Mouse (Mus musculus): Measurements from ENCODE around the gene Rnf212b.

- no peak for TF ChIP-seq CTCF (IDR thresholded peaks at IDR 0.05; ENCODE audit: low read depth, low read length)
- TF ChIP-seq POLR2A (IDR thresholded peaks at IDR 0.05; ENCODE audit: extremely low read depth, insufficient read depth, low read length): no peak
Measured at GRCm38 (mm10) chr14:54809668-54810033, 4.3 kb upstream of the Rnf212b start.
